Mouse (Mus musculus): ENCODE results near the gene Wdr45b. TPM values are rescaled to one million over a fixed set of nuclear protein-coding genes. Genes with fewer than 3 reads are reported as not detected.
A peak's percentile ranks its signal among the peaks of the same experiment; 100 is the strongest.

Gene Wdr45b
- total and polyA plus RNA-seq, 2 experiments from 2014 or later: 71.9 to 87.1 TPM

DNA sequence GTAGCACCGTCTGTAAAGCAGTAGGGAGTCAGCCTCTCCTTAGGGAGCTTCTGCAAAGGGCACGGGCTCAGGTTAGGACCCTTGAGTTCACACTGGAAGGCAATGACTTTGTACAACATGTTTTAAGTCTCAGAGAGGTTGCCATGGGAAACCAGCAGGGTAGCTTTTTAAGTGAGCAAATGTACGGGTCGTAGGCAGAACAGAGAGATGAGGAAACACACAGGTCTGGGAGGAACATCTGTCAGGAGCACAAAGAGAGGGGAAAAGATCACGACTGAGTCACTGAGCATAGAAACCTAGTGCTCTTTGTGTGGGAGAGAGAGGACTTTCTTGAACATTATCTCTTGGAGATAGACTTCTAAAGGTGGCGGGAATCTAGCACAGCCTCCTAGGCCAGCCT, 26.0 kb upstream of the Wdr45b start:
- H3K9ac ChIP-seq (replicated peaks; ENCODE audit: low read length, poor library complexity, severe bottlenecking): no peak overlapping the region
- ATAC-seq (ENCODE audit: low FRiP score): no peak
- no peak for DNase-seq (ENCODE audit: low spot score)
- no peaks in the 10 kb centered on the region for H3K27me3 ChIP-seq (ENCODE audit: insufficient read depth, low read length)
- no peak overlapping the region for H3K4me2 ChIP-seq (ENCODE audit: low read depth, low read length, poor library complexity, severe bottlenecking)
- H3K27ac ChIP-seq (ENCODE audit: low read depth, low read length): no peak overlapping the region
- no peaks in the 10 kb centered on the region for H3K9me3 ChIP-seq (ENCODE audit: low read length)
- no peaks in the 10 kb centered on the region for H3K36me3 ChIP-seq (ENCODE audit: insufficient read depth, low read length)
- no peaks in the 10 kb centered on the region for H3K4me1 ChIP-seq (ENCODE audit: insufficient read depth, low read length)
- 23% methylated on average over 6 of the region's 6 CpGs for WGBS
- TF ChIP-seq CTCF (IDR thresholded peaks at IDR 0.05): no peak
- H3K4me3 ChIP-seq (ENCODE audit: low read depth, low read length): no peak overlapping the region

- ATAC-seq (ENCODE audit: low FRiP score): no peak
- peak; percentile 28 for TF ChIP-seq CTCF (IDR thresholded peaks at IDR 0.05)
- no peak overlapping the region for H3K9ac ChIP-seq (replicated peaks; ENCODE audit: low read length, poor library complexity, severe bottlenecking)
Measured at GRCm38 (mm10) chr11:121378644-121379043, 24.4 kb upstream of the Wdr45b start.

GRCm38 (mm10) chr11:121373305-121373704, 19.1 kb upstream of the Wdr45b start:
- DNase-seq (ENCODE audit: low spot score): no peak
- no peaks in the 10 kb centered on the region for H3K27me3 ChIP-seq (ENCODE audit: insufficient read depth, low read length)
- H3K4me2 ChIP-seq (ENCODE audit: low read depth, low read length, poor library complexity, severe bottlenecking): no peak overlapping the region
- ATAC-seq (ENCODE audit: low FRiP score): no peak
- no peak for TF ChIP-seq CTCF (IDR thresholded peaks at IDR 0.05)
- H3K4me1 ChIP-seq (ENCODE audit: insufficient read depth, low read length): no peaks in the 10 kb centered on the region
- no peak overlapping the region for H3K27ac ChIP-seq (ENCODE audit: low read depth, low read length)
- no peaks in the 10 kb centered on the region for H3K9me3 ChIP-seq (ENCODE audit: low read length)
- no peak overlapping the region for H3K9ac ChIP-seq (replicated peaks; ENCODE audit: low read length, poor library complexity, severe bottlenecking)
- no peaks in the 10 kb centered on the region for H3K36me3 ChIP-seq (ENCODE audit: insufficient read depth, low read length)
- H3K4me3 ChIP-seq (ENCODE audit: low read depth, low read length): no peak overlapping the region
- 73% methylated on average over 6 of the region's 6 CpGs for WGBS

More at GRCm38 (mm10) chr11:121378644-121379043, 24.4 kb upstream of the Wdr45b start:
- H3K36me3 ChIP-seq (ENCODE audit: insufficient read depth, low read length): no peaks in the 10 kb centered on the region
- no peak overlapping the region for H3K27ac ChIP-seq (ENCODE audit: low read depth, low read length)
- H3K4me2 ChIP-seq (ENCODE audit: low read depth, low read length, poor library complexity, severe bottlenecking): no peak overlapping the region
- H3K9me3 ChIP-seq (ENCODE audit: low read length): no peaks in the 10 kb centered on the region
- DNase-seq (ENCODE audit: low spot score): no peak
- no peaks in the 10 kb centered on the region for H3K27me3 ChIP-seq (ENCODE audit: insufficient read depth, low read length)
- no peaks in the 10 kb centered on the region for H3K4me1 ChIP-seq (ENCODE audit: insufficient read depth, low read length)
- H3K4me3 ChIP-seq (ENCODE audit: low read depth, low read length): no peak overlapping the region

- no peaks in the 10 kb centered on the region for H3K36me3 ChIP-seq (ENCODE audit: insufficient read depth, low read length)
- H3K9ac ChIP-seq (replicated peaks; ENCODE audit: low read length, poor library complexity, severe bottlenecking): no peak overlapping the region
- H3K27ac ChIP-seq (ENCODE audit: low read depth, low read length): no peak overlapping the region
- ATAC-seq (ENCODE audit: low FRiP score) (no peak), DNase-seq (ENCODE audit: low spot score) (no peak)
- no peak overlapping the region for H3K4me2 ChIP-seq (ENCODE audit: low read depth, low read length, poor library complexity, severe bottlenecking)
- H3K4me3 ChIP-seq (ENCODE audit: low read depth, low read length): no peak overlapping the region
- H3K27me3 ChIP-seq (ENCODE audit: insufficient read depth, low read length): no peaks in the 10 kb centered on the region
- 87% methylated on average over 6 of the region's 6 CpGs for WGBS
- no peak for TF ChIP-seq CTCF (IDR thresholded peaks at IDR 0.05)
- no peaks in the 10 kb centered on the region for H3K9me3 ChIP-seq (ENCODE audit: low read length)
- H3K4me1 ChIP-seq (ENCODE audit: insufficient read depth, low read length): no peaks in the 10 kb centered on the region
Measured at GRCm38 (mm10) chr11:121370337-121370994, 16.2 kb upstream of the Wdr45b start.

- TF ChIP-seq CTCF (IDR thresholded peaks at IDR 0.05): peak; percentile 70
- Histone ChIP-seq H3K9me3 (ENCODE audit: low read length) (no peaks in the 10 kb centered on the region), H3K27ac (ENCODE audit: low read depth, low read length) (no peak overlapping the region), H3K4me3 (ENCODE audit: low read depth, low read length) (no peak overlapping the region), H3K9ac (replicated peaks; ENCODE audit: low read length, poor library complexity, severe bottlenecking) (no peak overlapping the region), H3K27me3 (ENCODE audit: insufficient read depth, low read length) (no peaks in the 10 kb centered on the region), H3K4me2 (ENCODE audit: low read depth, low read length, poor library complexity, severe bottlenecking) (no peak overlapping the region), H3K4me1 (ENCODE audit: insufficient read depth, low read length) (no peaks in the 10 kb centered on the region), H3K36me3 (ENCODE audit: insufficient read depth, low read length) (no peaks in the 10 kb centered on the region)
- whole genome bisulfite sequencing: 58% methylated on average over 6 of the region's 6 CpGs
- ATAC-seq (ENCODE audit: low FRiP score): no peak
- DNase-seq (ENCODE audit: low spot score): peak; percentile 27
Measured at GRCm38 (mm10) chr11:121369622-121370021, 15.4 kb upstream of the Wdr45b start.

DNA sequence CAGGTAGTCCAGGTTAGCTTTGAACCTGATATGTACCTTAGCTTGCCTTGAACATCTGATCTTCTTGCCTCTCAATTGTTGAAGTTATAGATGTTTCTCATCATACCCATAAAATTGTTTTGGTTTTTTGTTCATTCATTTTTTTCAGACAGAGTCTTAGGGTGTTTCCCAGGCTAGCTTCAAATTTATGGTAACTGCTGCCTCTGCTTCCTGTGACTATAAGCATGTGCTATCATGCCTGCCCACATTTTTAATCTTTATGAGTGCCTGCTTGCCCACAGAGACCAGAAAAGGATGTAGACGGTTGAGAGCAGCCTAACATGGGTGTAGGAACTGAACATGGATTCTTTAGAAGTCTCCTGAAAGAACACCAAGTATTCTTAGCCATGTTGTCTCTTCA, 14.5 kb upstream of the Wdr45b start:
- Histone ChIP-seq H3K4me1 (ENCODE audit: insufficient read depth, low read length) (no peaks in the 10 kb centered on the region), H3K36me3 (ENCODE audit: insufficient read depth, low read length) (no peaks in the 10 kb centered on the region), H3K9ac (replicated peaks; ENCODE audit: low read length, poor library complexity, severe bottlenecking) (no peak overlapping the region), H3K27me3 (ENCODE audit: insufficient read depth, low read length) (no peaks in the 10 kb centered on the region), H3K4me3 (ENCODE audit: low read depth, low read length) (no peak overlapping the region), H3K9me3 (ENCODE audit: low read length) (no peaks in the 10 kb centered on the region), H3K4me2 (ENCODE audit: low read depth, low read length, poor library complexity, severe bottlenecking) (no peak overlapping the region), H3K27ac (ENCODE audit: low read depth, low read length) (no peak overlapping the region)
- DNase-seq (ENCODE audit: low spot score) (no peak), ATAC-seq (ENCODE audit: low FRiP score) (no peak)
- TF ChIP-seq CTCF (IDR thresholded peaks at IDR 0.05): no peak
- WGBS: 85% methylated on average over 1 of the region's 1 CpGs
